Mouse (Mus musculus) ES-Bruce4 (cell line): ENCODE results near the gene Pak4.

Source experiments
- CTCF ChIP-seq: IDR thresholded peaks from one replicate; pipeline ENCODE4 v1.8.1; 2011; ENCODE audit warnings: low read depth, low read length
- EP300 ChIP-seq: IDR thresholded peaks from 2 replicates; pipeline ENCODE4 v1.6.1; 2011; ENCODE audit warnings: low read depth, low read length; ENCODE audit not compliant: insufficient read depth
- POLR2A ChIP-seq: IDR thresholded peaks from one replicate; pipeline ENCODE4 v1.8.1; 2011; ENCODE audit warnings: low read length; ENCODE audit not compliant: insufficient read depth

DNA sequence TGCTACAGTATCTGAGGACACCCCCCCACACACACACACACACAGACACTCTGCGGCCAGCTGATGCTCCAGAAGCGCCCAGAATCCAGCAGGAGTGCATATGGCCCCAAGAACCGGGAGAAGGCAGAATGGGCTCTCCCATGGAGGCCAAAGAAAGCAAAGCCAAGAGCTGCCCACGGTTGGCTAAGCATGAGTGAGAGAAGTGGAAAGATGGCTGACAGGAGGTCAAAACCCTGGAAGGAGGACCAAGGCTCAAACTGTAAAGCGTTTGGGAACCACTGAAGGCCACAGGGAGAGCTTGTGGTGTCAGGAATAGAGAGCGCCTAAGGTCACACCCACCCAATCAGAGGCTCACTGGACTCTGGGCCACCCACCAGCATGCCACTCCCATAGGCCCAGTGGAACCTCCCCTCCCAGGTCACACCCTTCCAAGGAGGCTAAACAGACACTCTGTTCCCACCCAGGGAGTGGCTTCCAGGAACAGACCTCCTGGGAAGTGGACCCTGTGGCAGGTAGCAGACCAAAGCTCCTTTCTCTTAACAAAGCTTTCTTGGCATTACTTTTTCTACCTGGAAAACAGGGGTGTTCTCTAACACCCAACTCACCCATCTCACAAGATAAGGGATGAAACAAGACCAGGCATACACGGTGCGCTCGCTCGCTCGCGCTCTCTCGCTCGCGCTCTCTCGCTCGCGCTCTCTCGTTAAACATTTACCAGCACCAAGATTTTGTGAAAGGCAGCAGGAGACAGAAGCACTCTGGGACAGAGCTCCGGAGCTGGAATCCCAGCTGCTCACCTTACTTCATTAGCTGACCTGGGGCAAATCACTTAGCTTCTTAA, 1.3 kb downstream of the Pak4 start:
- TF ChIP-seq CTCF (no peak), POLR2A (no peak), EP300 (peak; percentile 85)
